Mouse (Mus musculus) midbrain, embryonic 16.5 days (tissue): Measurements from ENCODE around the gene Tent5c. TPM values are rescaled to one million over a fixed set of nuclear protein-coding genes. Genes with fewer than 3 reads are reported as not detected.
A peak's percentile ranks its signal among the peaks of the same experiment; 100 is the strongest.

Experiments
- ATAC-seq: fragments of 200-750 bp; cut with Nextera tagmentation; 2 replicates; pipeline ENCODE4 v1.8.0; 2017; ENCODE audit warnings: moderate TSS enrichment
- H3K27ac ChIP-seq: fragments of 300-500 bp; sonication (generic); 2 replicates; pipeline ENCODE4 v1.5.1; 2014; ENCODE audit warnings: mild to moderate bottlenecking, low read length, mixed read lengths
- H3K27me3 ChIP-seq: fragments of 300-500 bp; sonication (generic); 2 replicates; pipeline ENCODE4 v1.6.1; 2014; ENCODE audit warnings: low read depth, low read length, mixed read lengths; ENCODE audit not compliant: control insufficient read depth, insufficient read depth
- H3K36me3 ChIP-seq: fragments of 300-500 bp; sonication (generic); 2 replicates; pipeline ENCODE4 v1.6.1; 2014; ENCODE audit warnings: mild to moderate bottlenecking, low read length, moderate library complexity, mixed read lengths; ENCODE audit not compliant: control insufficient read depth, insufficient read depth
- H3K4me1 ChIP-seq: fragments of 300-500 bp; sonication (generic); 2 replicates; pipeline ENCODE4 v1.6.1; 2014; ENCODE audit warnings: mild to moderate bottlenecking, low read length, mixed read lengths; ENCODE audit not compliant: control insufficient read depth, insufficient read depth
- H3K4me2 ChIP-seq: fragments of 300-500 bp; sonication (generic); 2 replicates; pipeline ENCODE4 v1.6.1; 2014; ENCODE audit warnings: mild to moderate bottlenecking, low read length, mixed read lengths
- H3K4me3 ChIP-seq: fragments of 300-500 bp; sonication (generic); 2 replicates; pipeline ENCODE4 v1.5.1; 2014; ENCODE audit warnings: low read depth, mild to moderate bottlenecking, low read length, moderate library complexity, mixed read lengths
- H3K9ac ChIP-seq: fragments of 300-500 bp; sonication (generic); 2 replicates; pipeline ENCODE4 v1.6.1; 2014; ENCODE audit warnings: low read depth, low read length, mixed read lengths
- H3K9me3 ChIP-seq: fragments of 300-500 bp; sonication (generic); replicated peaks from 2 replicates; pipeline ENCODE4 v1.6.1; 2014; ENCODE audit warnings: mild to moderate bottlenecking, low read length, mixed read lengths; ENCODE audit not compliant: control insufficient read depth, poor library complexity, severe bottlenecking
- WGBS: fragments of 180-500 bp; shearing (Covaris S2); extraction: QIAGEN DNeasy Blood & Tissue Kit; methylation state at CpG from one replicate; pipeline ENCODE4 v1.1.7; 2014; 5-methylcytosine and 5-hydroxymethylcytosine counted together
- polyA plus RNA-seq: library from polyadenylated mRNA; unstranded; fragments of >200 nt; fragmentation: Nextera tagmentation; extraction: Ambion mirVana; gene quantifications from 2 replicates; pipeline ENCODE4 v1.2.1, GENCODE M21; 2015

Gene Tent5c
- 3.7 and 4.8 TPM in 2 replicates for polyA plus RNA-seq

GRCm38 (mm10) chr3:100489133-100490009 lies at the start of gene Tent5c:
Tent5c (minus strand) TSS chr3:100489324.
- ATAC-seq, result peak; percentile 89
- Histone ChIP-seq H3K4me1 (peaks cover 12% of the 10 kb centered on the region), H3K27ac (no peak within 1 kb of the TSS), H3K9ac (peak within 1 kb of the TSS; percentile 68), H3K4me3 (peak within 1 kb of the TSS; percentile 83), H3K4me2 (peak within 1 kb of the TSS; percentile 99), H3K27me3 (peaks cover 32% of the 10 kb centered on the region), H3K9me3 (no peaks in the 10 kb centered on the region), H3K36me3 (no peaks in the 10 kb centered on the region)
- WGBS, result under 1% methylated on average over 59 of the region's 73 CpGs

DNA sequence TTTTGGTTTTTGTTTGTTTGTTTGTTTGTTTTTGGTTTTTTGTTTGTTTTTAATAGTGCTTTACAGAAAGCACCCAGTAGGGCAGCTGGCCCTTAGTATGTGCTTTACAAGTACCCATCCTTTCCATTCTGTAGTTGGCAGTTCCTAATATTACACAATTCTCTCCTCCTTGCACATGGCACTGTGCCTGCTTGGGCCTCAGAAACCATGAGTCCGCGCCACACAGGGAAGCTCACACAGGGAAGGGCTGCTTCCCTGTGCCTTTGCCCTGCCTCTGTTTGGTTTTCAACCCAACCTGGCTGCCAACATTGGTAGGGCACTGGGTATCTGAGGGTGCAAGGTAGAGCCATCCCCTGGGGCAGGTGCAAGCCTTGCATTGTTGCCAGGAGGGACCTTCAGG lies 47.6 kb upstream of the Tent5c start:
- ATAC-seq, result no peak
- WGBS, result 98% methylated on average over 2 of the region's 2 CpGs
- H3K9ac ChIP-seq, result no peak overlapping the region
- no peaks in the 10 kb centered on the region for H3K4me1 ChIP-seq
- H3K9me3 ChIP-seq, result no peaks in the 10 kb centered on the region
- no peak overlapping the region for H3K27ac ChIP-seq
- no peaks in the 10 kb centered on the region for H3K27me3 ChIP-seq
- no peak overlapping the region for H3K4me2 ChIP-seq
- no peak overlapping the region for H3K4me3 ChIP-seq
- no peaks in the 10 kb centered on the region for H3K36me3 ChIP-seq

- no peak for ATAC-seq
- no peak overlapping the region for H3K4me2 ChIP-seq
- H3K4me1 ChIP-seq, result no peaks in the 10 kb centered on the region
- no peak overlapping the region for H3K4me3 ChIP-seq
- H3K9me3 ChIP-seq, result no peaks in the 10 kb centered on the region
- no peak overlapping the region for H3K27ac ChIP-seq
- H3K9ac ChIP-seq, result no peak overlapping the region
- 74% methylated on average over 4 of the region's 4 CpGs for WGBS
- no peaks in the 10 kb centered on the region for H3K27me3 ChIP-seq
- H3K36me3 ChIP-seq, result no peaks in the 10 kb centered on the region
Measured at GRCm38 (mm10) chr3:100535902-100536301, 46.8 kb upstream of the Tent5c start.

GRCm38 (mm10) chr3:100535298-100535697 lies 46.2 kb upstream of the Tent5c start:
- Histone ChIP-seq H3K27ac (no peak overlapping the region), H3K4me1 (no peaks in the 10 kb centered on the region), H3K9ac (no peak overlapping the region), H3K27me3 (no peaks in the 10 kb centered on the region), H3K36me3 (no peaks in the 10 kb centered on the region), H3K9me3 (no peaks in the 10 kb centered on the region), H3K4me3 (no peak overlapping the region), H3K4me2 (no peak overlapping the region)
- 48% methylated on average over 3 of the region's 3 CpGs for WGBS
- ATAC-seq, result no peak

GRCm38 (mm10) chr3:100534394-100534793 lies 45.3 kb upstream of the Tent5c start:
- ATAC-seq, result no peak
- Histone ChIP-seq H3K36me3 (no peaks in the 10 kb centered on the region), H3K9me3 (no peaks in the 10 kb centered on the region), H3K9ac (no peak overlapping the region), H3K4me3 (no peak overlapping the region), H3K27ac (no peak overlapping the region), H3K27me3 (no peaks in the 10 kb centered on the region), H3K4me2 (no peak overlapping the region), H3K4me1 (no peaks in the 10 kb centered on the region)
- WGBS, result 83% methylated on average over 3 of the region's 3 CpGs

- H3K4me1 ChIP-seq, result no peaks in the 10 kb centered on the region
- H3K4me3 ChIP-seq, result no peak overlapping the region
Measured at GRCm38 (mm10) chr3:100533429-100533828, 44.3 kb upstream of the Tent5c start.

GRCm38 (mm10) chr3:100530919-100531318 lies 41.8 kb upstream of the Tent5c start:
- Histone ChIP-seq H3K4me1 (no peaks in the 10 kb centered on the region), H3K27me3 (no peaks in the 10 kb centered on the region), H3K27ac (no peak overlapping the region), H3K4me2 (no peak overlapping the region), H3K36me3 (no peaks in the 10 kb centered on the region), H3K9me3 (no peaks in the 10 kb centered on the region), H3K4me3 (no peak overlapping the region), H3K9ac (no peak overlapping the region)
- WGBS, result 95% methylated on average over 5 of the region's 5 CpGs
- no peak for ATAC-seq

More at GRCm38 (mm10) chr3:100533429-100533828, 44.3 kb upstream of the Tent5c start:
- no peak overlapping the region for H3K4me2 ChIP-seq
- no peaks in the 10 kb centered on the region for H3K9me3 ChIP-seq
- ATAC-seq, result no peak
- H3K9ac ChIP-seq, result no peak overlapping the region
- no peaks in the 10 kb centered on the region for H3K36me3 ChIP-seq
- no peaks in the 10 kb centered on the region for H3K27me3 ChIP-seq
- no peak overlapping the region for H3K27ac ChIP-seq

DNA sequence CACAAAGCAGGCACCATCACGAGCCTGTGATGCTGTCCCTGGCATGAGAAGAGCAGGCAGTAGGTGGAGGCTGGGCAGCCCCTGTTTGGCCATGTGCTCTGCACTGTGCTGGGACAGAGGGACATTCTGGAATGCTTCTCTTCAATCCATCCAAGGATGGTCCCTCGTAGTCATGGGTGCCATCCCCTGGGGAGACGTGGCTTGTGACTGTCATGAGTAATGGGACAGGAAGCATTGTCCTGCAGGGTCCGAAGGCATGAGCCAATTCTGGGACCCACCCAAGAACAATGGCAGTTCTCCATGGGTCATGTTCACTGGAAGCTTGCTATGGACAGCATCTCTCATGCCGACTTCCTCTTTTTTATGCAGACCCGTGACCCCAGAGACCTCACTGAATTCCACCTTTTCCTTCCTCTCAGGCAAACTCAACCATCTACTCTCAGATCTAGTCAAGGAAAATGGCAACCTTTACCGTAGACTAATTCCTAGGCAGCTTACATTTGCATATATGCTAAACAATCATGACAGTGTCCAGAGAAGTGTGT lies 41.2 kb upstream of the Tent5c start:
- no peak overlapping the region for H3K9ac ChIP-seq
- H3K4me2 ChIP-seq, result no peak overlapping the region
- no peak overlapping the region for H3K4me3 ChIP-seq
- ATAC-seq, result no peak
- H3K36me3 ChIP-seq, result no peaks in the 10 kb centered on the region
- H3K27ac ChIP-seq, result no peak overlapping the region
- H3K27me3 ChIP-seq, result no peaks in the 10 kb centered on the region
- WGBS, result 88% methylated on average over 7 of the region's 7 CpGs
- H3K4me1 ChIP-seq, result no peaks in the 10 kb centered on the region
- no peaks in the 10 kb centered on the region for H3K9me3 ChIP-seq

DNA sequence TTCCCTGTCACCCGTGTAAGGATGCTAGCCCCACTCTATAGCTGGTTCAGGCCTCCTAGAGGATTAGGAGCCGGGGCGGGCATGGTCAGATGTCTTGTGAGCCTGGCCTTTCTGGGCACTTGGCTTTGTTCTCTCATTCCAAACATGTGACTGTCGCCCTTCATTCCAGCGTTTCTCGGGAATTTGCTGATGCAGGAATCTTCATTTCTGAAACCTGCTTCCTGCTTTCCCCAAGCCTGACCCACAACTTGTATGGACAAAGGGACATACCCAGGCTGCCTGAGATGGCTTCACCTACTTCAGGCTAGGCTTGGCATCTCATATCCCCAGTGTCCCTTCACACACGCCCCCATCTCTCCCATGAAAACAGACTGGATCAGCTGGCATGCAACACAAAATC lies 33.5 kb upstream of the Tent5c start:
- 73% methylated on average over 7 of the region's 7 CpGs for WGBS
- no peak overlapping the region for H3K9ac ChIP-seq
- no peaks in the 10 kb centered on the region for H3K4me1 ChIP-seq
- H3K4me3 ChIP-seq, result no peak overlapping the region
- no peaks in the 10 kb centered on the region; the same call in 1 of the 2 replicates for H3K9me3 ChIP-seq
- H3K27ac ChIP-seq, result no peak overlapping the region
- H3K36me3 ChIP-seq, result no peaks in the 10 kb centered on the region
- no peaks in the 10 kb centered on the region for H3K27me3 ChIP-seq
- H3K4me2 ChIP-seq, result no peak overlapping the region
- no peak for ATAC-seq
